ENCODE assay signal across 16 mouse cellular contexts in genomic region chr3:159851476-159851875, GRCm38 (mm10). TPM values are rescaled to one million over a fixed set of nuclear protein-coding genes. Genes with fewer than 3 reads are reported as not detected.
DNase-seq lines count a peak whose midpoint lies in the region; ATAC-seq and TF ChIP-seq lines count a peak whose summit lies in the region.
"Had no signal": no experiment of that assay in that cellular context is flagged by ENCODE, and none has a peak within 500 bp of the region (broad histone marks: within the 10 kb centered on the region; RNA-seq: fewer than 3 reads in every experiment).

No protein-coding gene starts in this region.

- H3K4me1 ChIP-seq in forebrain, embryonic 15.5 days: no peaks in the 10 kb centered on the region
- no peaks in the 10 kb centered on the region; the same call in 1 of the 2 replicates for H3K4me1 ChIP-seq in hindbrain, postnatal 0 days (ENCODE audit: insufficient read depth, low read length)
- H3K4me1 ChIP-seq in intestine, embryonic 15.5 days (replicated peaks): no peaks in the 10 kb centered on the region

- peak; percentile 93 for ATAC-seq in forebrain, embryonic 15.5 days (replicated peaks)
- peak; percentile 84 for ATAC-seq in hindbrain, postnatal 0 days
- no peak for ATAC-seq in intestine, embryonic 15.5 days
- ATAC-seq: intestine, postnatal 0 days had no signal

- H3K27me3 ChIP-seq in forebrain, embryonic 15.5 days: peaks cover 6% of the 10 kb centered on the region; the same call in 1 of the 2 replicates
- H3K27me3 ChIP-seq in hindbrain, postnatal 0 days (ENCODE audit: insufficient read depth, low read length): no peaks in the 10 kb centered on the region
- H3K27me3 ChIP-seq in intestine, embryonic 15.5 days (replicated peaks): no peaks in the 10 kb centered on the region
- H3K27me3 ChIP-seq: embryonic facial prominence, embryonic 13.5 days had no signal

- no peak overlapping the region for H3K9ac ChIP-seq in forebrain, embryonic 15.5 days (replicated peaks)
- no peak overlapping the region for H3K9ac ChIP-seq in hindbrain, postnatal 0 days (replicated peaks; ENCODE audit: low read length)
- H3K9ac ChIP-seq in intestine, embryonic 15.5 days: no peak overlapping the region
- H3K9ac ChIP-seq: embryonic facial prominence, embryonic 13.5 days had no signal

- H3K27ac ChIP-seq in forebrain, embryonic 15.5 days (replicated peaks): no peak overlapping the region
- H3K27ac ChIP-seq in hindbrain, postnatal 0 days: no peak overlapping the region
- no peak overlapping the region for H3K27ac ChIP-seq in intestine, embryonic 15.5 days
- H3K27ac ChIP-seq: embryonic facial prominence, embryonic 13.5 days had no signal

- H3K4me3 ChIP-seq in forebrain, embryonic 15.5 days: no peak overlapping the region
- no peak overlapping the region for H3K4me3 ChIP-seq in hindbrain, postnatal 0 days (ENCODE audit: low read length)
- no peak overlapping the region for H3K4me3 ChIP-seq in intestine, embryonic 15.5 days (replicated peaks)
- H3K4me3 ChIP-seq: embryonic facial prominence, embryonic 13.5 days; myocyte had no signal

- peak; percentile 89 for DNase-seq in brain, embryonic 14.5 days (ENCODE audit: low read depth)
- DNase-seq in embryo, embryonic 10 days (ENCODE audit: low spot score): peak; percentile 41
- peak; percentile 51 for DNase-seq in hindbrain, postnatal 0 days (ENCODE audit: low spot score)
- DNase-seq in urinary bladder, adult 18-20 months (ENCODE audit: low spot score in 2 of 2): no peak
- no peak for DNase-seq in adrenal gland, postnatal 10 days
- DNase-seq: adrenal gland, postnatal 36 days; gastrocnemius, postnatal 14 days; kidney, postnatal 25 days; liver; lung, adult 18-20 months; thymus, adult 2 months had no signal

- H3K36me3 ChIP-seq in forebrain, embryonic 15.5 days: no peaks in the 10 kb centered on the region
- H3K36me3 ChIP-seq in hindbrain, postnatal 0 days (ENCODE audit: insufficient read depth, low read length): no peaks in the 10 kb centered on the region
- no peaks in the 10 kb centered on the region for H3K36me3 ChIP-seq in intestine, embryonic 15.5 days
- H3K36me3 ChIP-seq: embryonic facial prominence, embryonic 13.5 days had no signal

- WGBS in forebrain, embryonic 15.5 days: 6% methylated on average over 2 of the region's 2 CpGs
- WGBS in hindbrain, postnatal 0 days: 29% methylated on average over 2 of the region's 2 CpGs
- WGBS in intestine, embryonic 15.5 days: 81% methylated on average over 2 of the region's 2 CpGs

- no peaks in the 10 kb centered on the region for H3K9me3 ChIP-seq in forebrain, embryonic 15.5 days
- no peaks in the 10 kb centered on the region for H3K9me3 ChIP-seq in hindbrain, postnatal 0 days (ENCODE audit: low read length)
- no peaks in the 10 kb centered on the region for H3K9me3 ChIP-seq in intestine, embryonic 15.5 days
- H3K9me3 ChIP-seq: embryonic facial prominence, embryonic 13.5 days had no signal

- no peak for TF ChIP-seq CTCF in brain, embryonic 14.5 days (IDR thresholded peaks at IDR 0.05; ENCODE audit: borderline replicate concordance, extremely low read depth, insufficient read depth, insufficient read length)
- no peak for TF ChIP-seq CTCF in hindbrain, postnatal 0 days (IDR thresholded peaks at IDR 0.05; ENCODE audit: low read depth)

- no peak overlapping the region for H3K4me2 ChIP-seq in forebrain, embryonic 15.5 days (replicated peaks)
- 0 out of 2 replicates have a peak overlapping the region, but pooled peaks have one; percentile 13 for H3K4me2 ChIP-seq in hindbrain, postnatal 0 days (ENCODE audit: low read depth, low read length)
- no peak overlapping the region for H3K4me2 ChIP-seq in intestine, embryonic 15.5 days (replicated peaks)
- H3K4me2 ChIP-seq: embryonic facial prominence, embryonic 13.5 days had no signal

- TF ChIP-seq POLR2A in brain, embryonic 14.5 days (IDR thresholded peaks at IDR 0.05; ENCODE audit: borderline replicate concordance, extremely low read depth, insufficient read depth, insufficient read length, poor library complexity, severe bottlenecking): no peak

RNA-seq across cellular contexts. Expression of gene Wls, which starts 12.0 kb away (rescaled TPM):
- polyA plus RNA-seq in brain, embryonic 14.5 days (2012; rRNA removed): 37.4 and 56.1 TPM in 2 replicates
- 39.6 and 48.6 TPM in 2 replicates for polyA plus RNA-seq in forebrain, embryonic 15.5 days (2015; fragmentation: Nextera tagmentation; extraction: Ambion mirVana)
- 26.1 and 41.3 TPM in 2 replicates for total RNA-seq in hindbrain, postnatal 0 days (2014; rRNA removed)
- polyA plus RNA-seq in hindbrain, postnatal 0 days (2015; fragmentation: Nextera tagmentation; extraction: Ambion mirVana): 57.3 and 59.2 TPM in 2 replicates
- polyA plus RNA-seq in intestine, embryonic 15.5 days (2015; fragmentation: Nextera tagmentation; extraction: Ambion mirVana): 76.3 and 82.2 TPM in 2 replicates
- total RNA-seq in adrenal gland, postnatal 10 days (2021): 10 to 100 TPM; 42.5 to 46.5 TPM

Comparison
In these comparisons a context has a peak if more than half of its experiments do, and no peak if none do; other contexts are left out.
1. DNase-seq: peak in brain, embryonic 14.5 days (single experiment), embryo, embryonic 10 days (single experiment) and hindbrain, postnatal 0 days (single experiment); none in urinary bladder, adult 18-20 months (0 of 2) and adrenal gland, postnatal 10 days (single experiment).